Comparison of ENCODE assay signal across 22 mouse cellular contexts in the genomic region with DNA sequence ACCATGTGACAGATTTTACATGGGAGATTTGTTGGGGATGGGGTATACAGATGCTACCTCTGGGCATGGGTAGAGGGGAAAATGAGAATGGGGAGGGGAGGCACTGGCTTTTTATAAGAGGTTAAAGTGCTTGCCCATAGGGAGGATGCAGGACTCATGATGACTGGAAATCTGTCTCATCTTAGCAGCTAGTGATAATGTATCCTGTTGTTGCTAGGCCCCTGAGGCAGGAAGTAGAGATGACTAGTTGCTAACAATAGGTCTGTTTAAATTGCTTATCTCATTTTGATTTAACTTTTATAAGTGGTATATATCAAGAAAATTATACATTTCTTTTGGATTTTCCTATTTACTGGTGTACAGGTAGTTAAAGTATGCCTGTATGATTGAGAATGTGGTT.
"Had no signal": no experiment of that assay in that cellular context is flagged by ENCODE, and none has a peak within 500 bp of the region (broad histone marks: within the 10 kb centered on the region; RNA-seq: fewer than 3 reads in every experiment).

No protein-coding gene starts in this region.

- DNase-seq: liver, postnatal 0 days; lung, adult 2 months; lung, postnatal 14 days; lung, postnatal 36 days; midbrain, embryonic 14.5 days; retina, postnatal 1 day; right cerebral cortex, adult 18-20 months; right cerebral cortex, postnatal 25 days; right cerebral cortex, postnatal 4 days; spleen, adult 18-20 months; thymus, adult 18-20 months; thymus, postnatal 14 days; thymus, postnatal 36 days had no signal

- H3K4me2 ChIP-seq: lung, embryonic 15.5 days; midbrain, embryonic 12.5 days; neural tube, embryonic 13.5 days; neural tube, embryonic 15.5 days had no signal

- H3K27ac ChIP-seq: lung, embryonic 15.5 days; macrophage; midbrain, embryonic 12.5 days; neural tube, embryonic 13.5 days; neural tube, embryonic 15.5 days had no signal

- H3K4me1 ChIP-seq: lung, embryonic 15.5 days; midbrain, embryonic 12.5 days; neural tube, embryonic 13.5 days; neural tube, embryonic 15.5 days had no signal

- H3K9ac ChIP-seq: liver, postnatal 0 days; lung, embryonic 15.5 days; midbrain, embryonic 12.5 days; neural tube, embryonic 13.5 days; neural tube, embryonic 15.5 days had no signal

- H3K36me3 ChIP-seq: lung, embryonic 15.5 days; neural tube, embryonic 13.5 days; neural tube, embryonic 15.5 days had no signal

- H3K9me3 ChIP-seq: lung, embryonic 15.5 days; megakaryocyte, embryonic 14.5 days; midbrain, embryonic 12.5 days; neural tube, embryonic 13.5 days; neural tube, embryonic 15.5 days had no signal

- H3K4me3 ChIP-seq: lung, embryonic 15.5 days; megakaryocyte, embryonic 14.5 days; midbrain, embryonic 12.5 days; myocyte; neural tube, embryonic 13.5 days; neural tube, embryonic 15.5 days had no signal

- ATAC-seq: liver, postnatal 0 days; lung, postnatal 0 days; midbrain, embryonic 16.5 days had no signal

- H3K27me3 ChIP-seq: lung, embryonic 15.5 days; megakaryocyte, embryonic 14.5 days; midbrain, embryonic 12.5 days; neural tube, embryonic 13.5 days; neural tube, embryonic 15.5 days had no signal
